Mouse (Mus musculus) lung, postnatal 25 days (tissue): ENCODE measurements at regions not wholly inside any gene's neighbourhood (a gene's known extent, or its start where the extent isn't known, plus 50 kb on each side); places are given as distances from the start of the nearest gene placed in this dataset.

Source experiments
- DNase-seq: peaks from one replicate; pipeline ENCODE4 v3.0.0; 2022; ENCODE audit warnings: low spot score

DNA sequence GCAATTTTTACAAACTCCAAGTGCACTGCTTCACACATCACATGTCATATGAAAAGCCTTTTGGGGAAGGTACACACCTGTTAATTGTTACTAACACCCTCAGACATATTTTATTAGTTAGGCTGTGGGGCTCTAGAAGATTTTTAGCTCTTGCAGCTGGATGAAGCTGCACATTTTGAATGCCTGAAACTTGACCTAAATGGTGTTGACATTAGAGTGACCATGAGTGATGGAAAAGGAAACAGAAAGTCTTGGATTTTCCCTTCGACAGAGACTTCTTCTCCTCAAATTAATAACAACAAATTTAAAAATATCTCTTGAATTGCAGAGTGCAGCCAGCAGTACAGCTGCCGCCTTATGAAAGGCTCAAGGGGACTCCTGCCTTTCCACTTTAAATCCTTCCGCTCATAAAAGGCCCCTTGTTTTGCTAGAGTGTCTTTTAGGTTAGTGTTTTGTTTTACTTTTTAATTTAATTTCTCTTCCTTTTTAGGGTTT is 259.7 kb downstream of the Trim52 start:
- no peak for DNase-seq

GRCm38 (mm10) chr14:106373451-106373850 is 267.5 kb downstream of the Trim52 start:
- DNase-seq: no peak

DNA sequence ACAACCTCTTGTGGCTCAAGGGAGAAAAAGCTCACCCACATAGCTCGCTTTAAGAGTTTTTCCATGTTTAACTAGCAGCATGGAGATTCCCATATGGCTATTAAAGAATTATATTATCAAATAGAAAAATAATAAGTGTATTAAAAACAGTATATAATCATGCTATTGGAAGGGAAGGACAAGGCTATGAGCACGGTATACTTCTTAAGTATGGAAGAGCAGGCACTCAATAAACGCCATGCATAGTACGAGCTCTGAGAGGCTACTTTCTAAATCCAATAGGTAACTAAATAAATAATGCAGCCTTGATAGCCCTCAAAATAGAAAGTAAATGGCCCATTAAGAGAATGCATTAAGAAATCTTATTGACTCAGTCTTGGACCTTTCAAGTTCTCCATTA is 273.6 kb downstream of the Trim52 start:
- DNase-seq: no peak

DNA sequence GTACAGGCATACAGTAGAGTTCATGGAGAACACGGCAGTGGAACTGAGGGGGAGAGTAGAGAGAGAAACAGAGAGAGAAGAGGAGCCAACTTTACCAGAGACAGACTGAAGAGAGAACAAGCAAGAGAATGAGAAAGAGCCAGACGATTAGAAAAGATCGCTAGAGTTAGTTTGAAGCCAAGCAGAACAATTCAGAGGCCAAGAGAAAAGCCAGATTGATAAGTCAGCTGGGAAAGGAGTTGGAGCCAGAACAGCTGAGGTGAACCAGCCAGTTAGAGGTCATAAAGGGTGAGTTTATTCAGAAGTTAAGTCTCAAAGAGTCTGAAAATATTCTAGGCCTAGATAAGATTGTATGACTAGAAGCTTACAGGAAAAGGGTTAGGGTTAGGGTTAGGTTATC is 281.7 kb downstream of the Trim52 start:
- no peak for DNase-seq

DNA sequence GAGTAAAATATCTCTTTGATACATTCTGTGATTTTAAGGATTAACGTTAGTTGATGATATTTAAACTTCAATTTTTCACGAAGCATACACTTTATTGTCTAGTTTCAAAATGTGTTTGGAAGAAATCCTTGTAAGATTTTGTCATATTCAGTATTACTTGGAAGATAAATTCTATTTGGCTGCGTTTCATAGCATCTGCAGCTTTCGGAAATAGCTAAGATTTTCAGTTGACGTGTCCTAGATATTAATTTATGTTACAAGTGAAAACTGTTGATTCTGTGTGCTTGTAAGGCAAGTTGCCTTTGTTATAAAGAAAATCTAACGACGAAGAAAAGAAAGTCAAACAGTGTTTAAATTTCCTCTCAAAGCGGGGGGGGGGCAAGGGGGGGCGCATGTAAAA is 284.5 kb downstream of the Trim52 start:
- DNase-seq: no peak

DNA sequence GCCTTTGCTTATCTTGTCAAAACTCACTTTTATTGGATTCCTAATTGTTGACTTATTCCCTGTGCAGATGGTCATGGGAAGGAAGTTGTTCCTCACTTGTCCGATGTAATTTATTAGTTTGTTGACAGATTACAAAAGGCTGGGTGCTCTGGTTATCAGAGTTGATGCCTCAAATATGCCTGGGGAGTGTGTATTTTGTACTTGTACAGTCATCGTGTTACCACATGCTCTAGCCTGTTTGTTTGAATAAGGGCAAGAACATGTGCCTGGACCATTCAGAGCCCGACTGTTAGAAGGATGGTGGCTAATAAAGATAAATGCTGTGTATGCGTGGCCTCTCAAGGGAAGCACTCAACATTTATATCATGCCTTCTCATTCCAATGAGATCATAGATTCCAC is 288.0 kb downstream of the Trim52 start:
- DNase-seq: peak; percentile 25

DNA sequence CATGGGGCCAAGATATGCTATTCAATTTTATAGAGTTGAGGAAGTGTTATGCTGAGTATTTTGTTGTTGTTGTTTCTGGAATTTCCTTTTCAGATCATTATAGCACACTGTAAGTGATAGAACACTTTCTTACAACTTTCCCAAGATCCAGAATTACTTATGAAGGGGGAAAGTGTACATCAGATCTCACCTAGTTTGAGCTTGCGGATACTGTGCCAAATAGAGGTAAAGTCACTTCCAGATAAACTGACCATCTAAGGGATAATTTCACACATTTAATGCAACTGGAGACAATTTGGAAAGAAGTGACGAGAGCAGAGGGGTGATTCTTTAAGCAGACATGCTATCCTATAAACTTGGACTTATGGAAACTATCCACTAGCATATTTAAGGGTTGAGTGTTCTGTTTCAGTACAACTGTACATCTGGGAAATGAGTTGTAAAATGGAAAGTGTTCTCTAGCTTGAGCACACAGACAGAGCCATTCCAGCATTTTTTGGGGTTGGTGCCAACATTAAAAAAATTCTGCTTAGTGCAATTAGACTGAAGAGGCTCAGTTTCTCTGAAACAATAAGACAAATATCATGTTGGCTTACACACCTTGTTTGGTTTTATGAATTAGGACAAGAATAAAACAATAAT is 307.0 kb downstream of the Trim52 start:
- no peak for DNase-seq

DNA sequence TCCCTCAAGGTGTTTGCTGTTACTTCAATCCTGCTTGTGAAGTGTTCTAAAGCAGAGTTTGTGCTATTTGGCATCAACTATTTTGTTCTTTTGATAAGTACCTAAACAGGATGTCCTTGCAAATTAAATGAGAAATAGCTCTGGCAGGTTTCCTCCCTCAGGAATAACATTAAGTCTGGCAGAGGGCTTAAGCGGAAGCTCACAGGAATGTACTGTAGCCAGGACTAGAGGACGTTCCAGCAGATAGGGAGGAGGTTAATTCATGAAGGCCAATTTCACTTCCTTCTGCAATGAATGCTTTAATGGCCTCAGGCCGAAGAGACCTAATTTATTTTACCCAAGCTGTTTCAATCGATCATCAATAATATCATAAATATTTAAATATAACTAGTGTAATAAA is 318.7 kb downstream of the Trim52 start:
- DNase-seq: peak; percentile 45

GRCm38 (mm10) chr14:106428594-106428993 is 322.6 kb downstream of the Trim52 start:
- no peak for DNase-seq

DNA sequence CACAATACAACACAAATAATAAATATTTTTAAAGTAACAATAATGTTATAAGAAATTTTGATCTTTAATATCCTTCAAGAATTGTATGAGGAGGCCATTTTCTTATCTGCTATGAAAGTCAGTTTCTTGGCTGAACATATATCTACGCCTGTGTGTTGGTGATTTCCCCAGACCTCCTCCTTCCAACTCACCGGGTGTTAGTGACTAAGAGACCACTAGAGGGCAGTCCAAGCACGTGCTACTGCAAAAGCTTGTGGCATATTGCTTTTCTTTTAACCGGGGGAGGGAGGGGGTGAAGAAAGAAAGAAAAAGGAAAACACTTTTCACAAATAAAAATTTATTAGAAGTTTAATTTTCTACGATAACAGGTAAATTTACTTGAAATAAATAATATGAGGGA is 333.3 kb downstream of the Trim52 start:
- peak; percentile 48 for DNase-seq

DNA sequence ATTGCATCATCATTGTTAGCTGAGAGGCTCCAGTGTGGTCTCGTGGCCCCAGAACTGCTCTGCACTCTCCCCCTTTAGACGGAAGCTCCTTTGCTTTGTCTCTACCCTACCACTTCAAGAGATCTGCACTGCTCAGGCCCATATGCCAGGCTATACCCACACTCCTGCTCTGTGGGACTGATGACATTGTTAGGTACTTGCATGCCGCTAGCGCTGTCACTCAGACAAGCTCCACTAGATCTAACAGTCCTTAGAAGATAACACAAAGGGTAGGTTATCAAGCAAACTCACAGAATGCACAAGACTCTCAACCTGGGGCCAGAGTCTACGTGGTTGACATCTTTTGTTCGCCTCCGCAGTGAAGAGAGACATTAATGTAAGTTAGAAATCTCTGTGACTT is 383.1 kb downstream of the Trim52 start:
- no peak for DNase-seq

DNA sequence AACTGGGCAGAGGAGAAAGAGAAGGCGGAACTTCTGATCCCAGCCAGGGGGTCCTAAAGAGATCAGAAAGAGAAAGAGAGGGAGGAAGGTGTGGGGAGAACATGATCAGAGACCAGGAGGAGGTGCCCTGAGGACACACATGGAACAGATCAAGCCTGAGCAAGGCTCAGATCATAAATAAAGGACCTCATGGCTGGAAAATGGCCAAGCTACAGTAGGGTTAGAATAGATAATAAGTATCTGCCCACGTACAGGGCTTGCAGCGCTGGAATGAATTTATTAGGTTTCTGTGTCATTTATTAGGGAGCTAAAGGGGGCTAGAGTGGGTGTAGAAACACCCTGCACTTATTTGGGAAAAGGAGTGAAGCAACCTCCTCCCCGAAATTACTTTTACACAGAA is 385.4 kb downstream of the Trim52 start:
- no peak for DNase-seq

GRCm38 (mm10) chr14:106500344-106501135 is 394.5 kb downstream of the Trim52 start:
- DNase-seq: peak; percentile 51

DNA sequence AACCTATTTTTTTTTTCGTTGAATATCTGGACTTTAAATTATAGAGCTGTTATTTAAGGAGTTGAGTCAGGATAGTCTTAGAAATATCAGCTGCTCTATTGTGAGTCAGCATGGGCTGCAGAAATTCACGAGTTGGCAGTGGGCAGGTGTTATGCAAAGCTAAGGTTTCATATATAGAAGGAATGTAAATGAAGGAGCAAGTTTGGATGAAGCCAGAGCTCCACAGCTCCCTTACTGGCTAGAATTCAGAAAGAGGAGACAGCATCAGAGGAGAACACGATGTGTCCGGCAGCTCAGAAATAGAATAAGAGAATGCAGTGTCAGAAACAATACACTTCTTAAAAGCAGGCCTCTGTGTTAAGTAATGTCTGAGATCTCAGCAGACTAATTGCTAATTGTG is 400.9 kb downstream of the Trim52 start:
- no peak for DNase-seq

DNA sequence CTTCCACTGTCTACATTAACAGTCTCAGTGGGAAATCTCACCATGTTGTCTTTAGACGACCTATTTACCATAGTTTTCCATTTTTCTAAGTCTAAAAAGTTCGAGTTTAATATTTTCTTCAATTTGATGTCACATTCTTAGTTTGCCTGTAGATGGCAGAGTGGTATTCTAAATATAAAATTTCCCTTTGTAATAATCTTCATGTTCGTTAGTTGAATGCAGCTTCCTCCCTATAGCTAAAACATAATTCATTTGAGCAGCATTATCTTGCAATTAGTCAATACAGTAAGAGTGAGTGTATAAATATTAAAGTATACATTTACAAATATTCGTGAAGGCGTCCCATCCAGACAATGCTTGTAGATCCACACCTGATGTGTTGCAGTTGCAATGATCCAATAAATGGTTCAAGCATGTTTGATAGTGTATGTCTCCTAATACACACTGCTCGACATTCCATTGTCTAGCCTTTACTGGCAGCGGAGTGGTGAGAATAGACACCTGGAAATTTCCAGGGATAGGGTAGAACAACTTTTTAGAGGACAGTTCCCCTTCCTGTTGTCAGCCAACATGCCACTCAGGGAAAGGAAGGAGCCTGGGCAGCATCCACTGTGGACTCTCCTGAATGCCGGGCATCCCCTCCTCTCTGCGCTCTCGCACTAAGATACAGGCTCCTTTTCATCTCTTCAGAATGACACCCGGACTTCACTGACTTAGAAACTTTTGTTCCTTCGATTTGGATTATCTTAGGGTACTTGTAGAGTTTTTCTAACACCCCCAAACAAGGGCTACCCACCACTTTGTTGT is 412.8 kb downstream of the Trim52 start:
- no peak for DNase-seq

DNA sequence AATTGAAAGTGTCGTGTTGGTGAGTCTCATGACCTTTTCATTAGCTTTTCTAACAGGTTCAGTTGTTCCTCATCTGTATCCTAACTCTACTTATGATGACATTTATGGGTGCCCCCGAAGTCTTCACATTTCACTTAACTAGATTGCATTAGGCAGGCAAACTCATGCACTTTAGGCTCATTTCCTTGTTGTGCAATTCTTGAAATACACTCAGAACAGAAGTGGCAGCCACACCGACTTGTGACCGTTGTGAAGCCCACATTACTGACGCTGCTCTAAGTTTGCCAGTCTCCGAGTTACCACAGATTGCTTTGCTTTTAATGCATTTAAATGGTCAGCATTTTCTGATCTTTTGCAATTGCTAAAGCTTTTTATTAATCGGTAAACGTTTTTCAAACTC is 414.8 kb downstream of the Trim52 start:
- DNase-seq: peak; percentile 18

- DNase-seq: no peak
Measured at GRCm38 (mm10) chr14:106550150-106550549, 444.2 kb downstream of the Trim52 start.

GRCm38 (mm10) chr14:106579281-106579680 is 473.3 kb downstream of the Trim52 start:
- DNase-seq: no peak

DNA sequence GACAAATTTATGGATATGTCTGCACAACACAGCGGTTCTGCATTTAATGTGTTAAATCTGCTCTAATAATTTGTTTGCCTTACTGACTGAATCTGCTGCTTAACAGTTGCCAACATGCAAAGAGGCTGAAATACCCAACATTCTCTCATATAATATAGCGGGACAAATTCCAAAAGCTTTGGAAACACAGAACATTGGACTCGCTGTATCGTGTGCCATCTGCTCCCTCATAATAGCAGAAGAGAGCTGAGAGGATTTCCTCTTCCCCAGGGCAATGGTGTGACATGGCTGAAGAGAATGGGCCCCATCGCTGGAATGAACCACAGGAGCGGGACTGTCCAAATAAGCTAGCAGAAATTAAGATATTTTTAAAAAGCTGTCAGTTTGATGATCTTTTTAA is 475.9 kb downstream of the Trim52 start:
- DNase-seq: no peak

DNA sequence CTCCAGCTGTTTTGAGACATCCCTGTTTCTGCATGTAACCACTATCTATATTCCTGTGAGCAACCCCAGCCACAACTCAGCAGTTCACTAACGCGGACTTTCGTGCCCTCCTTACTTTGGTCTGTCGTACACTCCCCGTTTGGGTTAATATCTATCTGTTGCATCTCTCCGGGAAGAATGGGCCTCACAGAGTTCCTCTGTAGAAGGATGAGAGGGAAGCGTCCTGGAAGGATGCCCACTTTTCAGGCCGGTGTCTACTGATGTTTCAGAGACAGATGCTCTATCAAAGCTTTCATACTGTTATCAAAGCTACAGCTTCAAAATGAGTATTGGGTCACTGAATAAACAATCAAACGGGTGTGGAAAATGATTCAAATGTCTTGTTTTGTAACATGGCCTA is 487.4 kb downstream of the Trim52 start:
- no peak for DNase-seq

DNA sequence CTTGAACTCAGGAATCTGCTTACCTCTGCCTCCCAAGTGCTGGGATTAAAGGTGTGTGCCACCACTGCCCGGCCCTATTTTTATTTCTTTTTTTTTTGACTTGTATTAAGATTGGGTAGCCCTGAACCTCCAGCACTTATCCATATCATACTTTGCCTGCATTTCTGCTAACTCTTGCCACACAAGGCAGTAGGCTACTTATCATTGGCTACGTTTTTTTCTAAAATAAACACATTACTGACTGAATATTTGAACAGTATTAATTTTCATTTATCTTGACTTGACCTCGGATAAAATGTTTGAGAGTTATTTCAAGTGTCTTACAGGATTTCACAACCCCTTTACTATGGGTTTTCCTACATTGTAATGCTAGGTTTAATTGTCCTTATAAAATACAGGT is 488.0 kb downstream of the Trim52 start:
- DNase-seq: peak; percentile 5

DNA sequence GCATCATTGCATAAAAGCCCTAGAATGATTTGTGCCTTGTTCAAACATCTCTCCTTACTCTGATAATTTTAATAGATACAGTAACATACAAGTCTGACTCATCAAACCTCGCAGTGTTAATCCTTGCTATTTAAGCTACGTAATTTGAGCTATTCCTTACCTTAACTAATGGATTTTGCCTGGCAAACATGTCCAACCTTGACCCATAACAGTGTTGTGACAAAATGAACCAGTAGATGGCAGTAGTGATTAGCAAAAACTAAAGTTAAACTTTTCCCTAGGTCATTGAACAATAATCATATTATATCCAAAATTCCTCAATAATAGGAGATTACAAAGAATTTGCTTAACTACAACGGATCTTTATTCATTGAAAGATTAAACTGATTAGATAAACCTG is 501.0 kb downstream of the Trim52 start:
- DNase-seq: peak; percentile 14
